Mouse (Mus musculus) forebrain, postnatal 0 days (tissue): Measurements from ENCODE around the gene Bid. TPM values are rescaled to one million over a fixed set of nuclear protein-coding genes. Genes with fewer than 3 reads are reported as not detected.
"Not testable (repeated sequence)": the region's sequence is repeated elsewhere in the genome, so short reads cannot be mapped to it uniquely, and the experiment has no call there.

Source experiments
- ATAC-seq: fragments of 200-750 bp; cut with Nextera tagmentation; 2 replicates; pipeline ENCODE4 v1.8.0; 2017; ENCODE audit warnings: mild to moderate bottlenecking, moderate library complexity
- DNase-seq: peaks from one replicate; pipeline ENCODE4 v3.0.0-alpha.2; 2015
- H3K27ac ChIP-seq: fragments of 300-500 bp; sonication (generic); 2 replicates; pipeline ENCODE4 v1.5.1; 2014; ENCODE audit warnings: low read depth, mild to moderate bottlenecking, antibody characterized with exemption, low read length, moderate library complexity, mixed read lengths
- H3K27me3 ChIP-seq: fragments of 300-500 bp; sonication (generic); 2 replicates; pipeline ENCODE4 v1.6.1; 2014; ENCODE audit warnings: mild to moderate bottlenecking, low read length, mixed read lengths; ENCODE audit not compliant: insufficient read depth
- H3K36me3 ChIP-seq: fragments of 300-500 bp; sonication (generic); 2 replicates; pipeline ENCODE4 v1.6.1; 2014; ENCODE audit warnings: mild to moderate bottlenecking, moderate library complexity; ENCODE audit not compliant: insufficient read depth
- H3K4me1 ChIP-seq: fragments of 300-500 bp; sonication (generic); 2 replicates; pipeline ENCODE4 v1.6.1; 2014; ENCODE audit warnings: antibody characterized with exemption; ENCODE audit not compliant: insufficient read depth
- H3K4me2 ChIP-seq: fragments of 300-500 bp; sonication (generic); 2 replicates; pipeline ENCODE4 v1.6.1; 2014; ENCODE audit warnings: low read depth, mild to moderate bottlenecking, moderate library complexity
- H3K4me3 ChIP-seq: fragments of 300-500 bp; sonication (generic); 2 replicates; pipeline ENCODE4 v1.5.1; 2014; ENCODE audit warnings: low read depth, low read length, mixed read lengths
- H3K9ac ChIP-seq: fragments of 300-500 bp; sonication (generic); 2 replicates; pipeline ENCODE4 v1.6.1; 2014; ENCODE audit warnings: mild to moderate bottlenecking
- H3K9me3 ChIP-seq: fragments of 300-500 bp; sonication (generic); 2 replicates; pipeline ENCODE4 v1.6.1; 2016; ENCODE audit warnings: low read length
- CTCF ChIP-seq: sonication (generic); IDR thresholded peaks from 2 replicates; pipeline ENCODE4 v1.5.1; 2016; ENCODE audit warnings: antibody characterized with exemption, control low read depth, low read depth
- WGBS: fragments of 180-500 bp; shearing (Covaris S2); extraction: QIAGEN DNeasy Blood & Tissue Kit; methylation state at CpG from one replicate; pipeline ENCODE4 v1.1.7; 2014; 5-methylcytosine and 5-hydroxymethylcytosine counted together
- polyA plus RNA-seq: library from polyadenylated mRNA; unstranded; fragments of >200 nt; fragmentation: Nextera tagmentation; extraction: Ambion mirVana; gene quantifications from 2 replicates; pipeline ENCODE4 v1.2.1, GENCODE M21; 2015
- total RNA-seq: library from RNA; depleted of rRNA; stranded (reverse); fragments of >200 nt; gene quantifications from 2 replicates; pipeline ENCODE4 v1.2.3, GENCODE M21; 2014

Gene Bid
- total and polyA plus RNA-seq, 2 experiments from 2014 or later = 26.9 to 44.9 TPM

GRCm38 (mm10) chr6:120917975-120918374 is 1.3 kb upstream of the Bid start:
- Histone ChIP-seq H3K4me1 (peaks cover 6% of the 10 kb centered on the region; the same call in 1 of the 2 replicates), H3K36me3 (no peaks in the 10 kb centered on the region), H3K9ac (no peak overlapping the region), H3K4me3 (no peak overlapping the region), H3K27ac (no peak overlapping the region), H3K9me3 (no peaks in the 10 kb centered on the region), H3K4me2 (no peak overlapping the region), H3K27me3 (no peaks in the 10 kb centered on the region)
- no peak for TF ChIP-seq CTCF
- ATAC-seq (no peak), DNase-seq (no peak)
- 49% methylated on average over 3 of the region's 3 CpGs for WGBS

- 23% methylated on average over 10 of the region's 14 CpGs for WGBS
- Histone ChIP-seq H3K4me2 (peak overlapping the region; percentile 97), H3K4me3 (peak overlapping the region; percentile 73), H3K9ac (peak overlapping the region; percentile 74; the same call in 1 of the 2 replicates)
- H3K27me3 ChIP-seq, H3K27ac ChIP-seq, H3K4me1 ChIP-seq, H3K9me3 ChIP-seq, H3K36me3 ChIP-seq, ATAC-seq, DNase-seq: not testable (repeated sequence)
Observed at GRCm38 (mm10) chr6:120916972-120917881, 574 bp upstream of the Bid start.

- TF ChIP-seq CTCF = no peak
Observed at GRCm38 (mm10) chr6:120915649-120915975, 1.0 kb downstream of the Bid start.

GRCm38 (mm10) chr6:120914911-120915648 is 1.6 kb downstream of the Bid start:
- Histone ChIP-seq H3K27ac (no peak overlapping the region), H3K9me3 (no peaks in the 10 kb centered on the region), H3K4me1 (peaks cover 6% of the 10 kb centered on the region; the same call in 1 of the 2 replicates), H3K36me3 (no peaks in the 10 kb centered on the region), H3K4me2 (0 out of 2 replicates have a peak overlapping the region, but pooled peaks have one; percentile 97), H3K9ac (no peak overlapping the region), H3K27me3 (no peaks in the 10 kb centered on the region), H3K4me3 (no peak overlapping the region)
- 49% methylated on average over 9 of the region's 9 CpGs for WGBS
- no peak for ATAC-seq
- TF ChIP-seq CTCF = peak; percentile 36; the same call in 1 of the 2 replicates
- DNase-seq = no peak

More at GRCm38 (mm10) chr6:120915649-120915975, 1.0 kb downstream of the Bid start:
- no peaks in the 10 kb centered on the region for H3K27me3 ChIP-seq
- H3K4me2 ChIP-seq = peak overlapping the region; percentile 97
- 28% methylated on average over 2 of the region's 2 CpGs for WGBS
- H3K9ac ChIP-seq = no peak overlapping the region; the same call in 1 of the 2 replicates
- ATAC-seq = no peak
- DNase-seq = no peak
- no peaks in the 10 kb centered on the region for H3K36me3 ChIP-seq
- no peaks in the 10 kb centered on the region for H3K9me3 ChIP-seq
- H3K4me1 ChIP-seq = peaks cover 6% of the 10 kb centered on the region; the same call in 1 of the 2 replicates
- peak overlapping the region; percentile 73 for H3K4me3 ChIP-seq
- no peak overlapping the region for H3K27ac ChIP-seq

GRCm38 (mm10) chr6:120914533-120914910 is 2.1 kb downstream of the Bid start:
- Histone ChIP-seq H3K4me1 (peaks cover 6% of the 10 kb centered on the region; the same call in 1 of the 2 replicates), H3K9ac (no peak overlapping the region), H3K4me3 (no peak overlapping the region), H3K27me3 (no peaks in the 10 kb centered on the region), H3K9me3 (no peaks in the 10 kb centered on the region), H3K27ac (no peak overlapping the region), H3K36me3 (no peaks in the 10 kb centered on the region), H3K4me2 (no peak overlapping the region)
- WGBS = 84% methylated on average over 4 of the region's 4 CpGs
- DNase-seq = no peak
- TF ChIP-seq CTCF = no peak
- ATAC-seq = no peak

GRCm38 (mm10) chr6:120913783-120914182 is 2.9 kb downstream of the Bid start:
- no peak for ATAC-seq
- H3K9me3 ChIP-seq = no peaks in the 10 kb centered on the region
- H3K4me2 ChIP-seq = no peak overlapping the region
- no peak for DNase-seq
- peaks cover 6% of the 10 kb centered on the region; the same call in 1 of the 2 replicates for H3K4me1 ChIP-seq
- H3K27ac ChIP-seq = no peak overlapping the region
- TF ChIP-seq CTCF = no peak
- WGBS = 88% methylated on average over 8 of the region's 8 CpGs
- no peaks in the 10 kb centered on the region for H3K36me3 ChIP-seq
- H3K9ac ChIP-seq = no peak overlapping the region
- H3K4me3 ChIP-seq = no peak overlapping the region
- H3K27me3 ChIP-seq = no peaks in the 10 kb centered on the region

GRCm38 (mm10) chr6:120912931-120913330 is 3.7 kb downstream of the Bid start:
- Histone ChIP-seq H3K4me3 (no peak overlapping the region), H3K36me3 (no peaks in the 10 kb centered on the region), H3K4me2 (no peak overlapping the region), H3K4me1 (peaks cover 6% of the 10 kb centered on the region; the same call in 1 of the 2 replicates), H3K27me3 (no peaks in the 10 kb centered on the region), H3K9me3 (no peaks in the 10 kb centered on the region), H3K27ac (no peak overlapping the region), H3K9ac (no peak overlapping the region)
- TF ChIP-seq CTCF = no peak
- DNase-seq = no peak
- no peak for ATAC-seq
- WGBS = 77% methylated on average over 2 of the region's 2 CpGs
